Mouse (Mus musculus) lung, adult 2 months (tissue): ENCODE measurements at regions not wholly inside any gene's neighbourhood (a gene's known extent, or its start where the extent isn't known, plus 50 kb on each side); places are given as distances from the start of the nearest gene placed in this dataset.

Source experiments
- CTCF ChIP-seq: fragments of 200-500 bp; IDR thresholded peaks from 2 replicates; pipeline ENCODE4 v1.5.1; 2011; ENCODE audit warnings: mild to moderate bottlenecking, low read length, control low read depth; ENCODE audit not compliant: insufficient read depth
- POLR2A ChIP-seq: fragments of 200-500 bp; IDR thresholded peaks from 2 replicates; pipeline ENCODE4 v1.6.1; 2011; ENCODE audit warnings: low read depth, mild to moderate bottlenecking, control low read depth, low read length, borderline replicate concordance; ENCODE audit errors: extremely low read depth

- TF ChIP-seq CTCF (no peak), POLR2A (no peak)
Observed at GRCm38 (mm10) chr12:96235996-96236525, 544.0 kb downstream of the Flrt2 start.
